Mouse (Mus musculus) liver, adult (tissue): Measurements from ENCODE around the gene Kif9.

ENCODE experiments used
- GATA4 ChIP-seq: IDR thresholded peaks from 2 replicates; pipeline ENCODE4 v1.6.1; 2014; ENCODE audit warnings: mild to moderate bottlenecking, low read length; ENCODE audit not compliant: insufficient replicate concordance

Gene Kif9

GRCm38 (mm10) chr9:110476124-110477091, at the start of gene Kif9, which contains the start of gene Klhl18:
Gene Kif9, plus strand, starts transcription at chr9:110476958.
Gene Klhl18, minus strand, starts transcription at chr9:110476694.
- TF ChIP-seq GATA4: peak; percentile 17; the same call in 1 of the 2 replicates

- no peak for TF ChIP-seq GATA4
Measured at GRCm38 (mm10) chr9:110431241-110431640, 45.5 kb upstream of the Kif9 start.

GRCm38 (mm10) chr9:110433045-110433444, 43.7 kb upstream of the Kif9 start:
- no peak for TF ChIP-seq GATA4

DNA sequence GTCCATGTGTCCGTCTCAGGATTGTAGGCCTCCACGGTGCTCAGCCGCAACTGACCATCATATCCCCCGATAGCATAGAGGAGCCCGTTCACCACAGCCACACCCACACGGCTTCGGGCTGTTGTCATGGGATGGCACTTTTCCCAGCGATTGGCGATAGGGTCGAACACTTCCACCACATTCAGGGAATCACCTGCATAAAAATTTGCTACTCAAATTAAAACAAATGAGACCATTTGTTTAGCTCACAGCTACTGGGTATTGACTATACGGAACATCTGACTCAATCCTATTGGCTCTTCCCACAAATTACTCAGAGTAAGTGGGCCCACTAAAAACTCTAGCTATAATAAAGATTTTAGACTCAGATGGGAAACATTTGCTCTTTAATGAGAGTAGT, 40.7 kb upstream of the Kif9 start:
- TF ChIP-seq GATA4: no peak

DNA sequence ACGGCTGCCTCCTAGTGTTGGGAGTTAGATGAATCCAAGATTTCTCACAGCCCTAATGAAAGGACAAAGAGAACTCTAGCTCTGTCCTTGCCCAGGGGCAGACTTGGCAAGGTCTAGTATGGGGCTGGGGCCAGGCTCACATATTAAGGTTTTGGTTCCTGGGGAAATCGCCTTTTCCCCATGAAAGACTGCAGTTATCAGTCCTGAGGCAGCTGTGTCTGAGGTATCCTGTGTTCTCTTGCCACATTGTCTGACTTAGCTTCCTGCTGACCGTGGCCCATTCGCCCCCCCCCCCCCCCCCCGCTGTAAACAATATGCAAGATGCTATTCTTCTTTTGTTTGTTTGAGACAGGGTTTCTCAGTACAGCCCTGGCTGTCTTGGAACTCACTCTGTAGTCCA, 36.7 kb upstream of the Kif9 start:
- TF ChIP-seq GATA4: no peak

DNA sequence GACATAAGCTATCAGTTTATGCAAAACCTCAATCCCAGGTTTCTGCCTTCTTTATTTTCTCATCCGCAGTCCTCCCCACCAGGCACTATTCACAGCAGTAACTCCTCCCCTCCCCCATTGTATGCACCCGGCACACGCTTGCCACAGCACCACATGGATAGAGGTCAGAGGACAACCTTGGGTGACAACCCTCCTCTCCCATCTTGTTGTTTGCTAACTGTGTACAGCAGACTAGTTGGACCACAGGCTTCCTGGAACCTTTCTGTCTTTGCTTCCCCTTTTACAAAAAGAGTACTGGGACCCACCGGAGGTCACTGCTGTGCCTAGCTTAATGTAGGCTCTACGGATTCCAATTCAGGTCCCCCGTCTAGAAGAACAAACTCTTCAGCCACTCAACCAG, 36.2 kb upstream of the Kif9 start:
- TF ChIP-seq GATA4: no peak

DNA sequence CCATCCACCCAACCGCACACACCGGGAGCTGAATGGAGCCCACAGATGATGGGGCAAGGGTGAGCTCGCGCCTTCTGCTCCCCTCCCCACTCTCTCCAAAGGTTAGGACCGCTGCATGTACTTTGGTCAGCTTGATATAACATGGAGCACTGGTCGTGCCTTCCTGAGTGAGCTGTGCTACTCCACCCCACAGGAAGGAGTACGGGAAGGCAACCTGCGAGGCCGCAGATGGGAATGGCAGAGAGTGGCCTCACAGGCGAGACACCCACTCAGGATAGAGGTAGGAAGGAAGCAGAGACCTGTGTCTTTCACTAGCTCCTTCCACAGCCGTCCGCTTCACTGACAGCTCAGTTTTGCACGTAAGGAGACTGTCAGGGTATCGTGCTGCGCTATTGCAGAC, 28.4 kb upstream of the Kif9 start:
- TF ChIP-seq GATA4: no peak

- peak; percentile 76 for TF ChIP-seq GATA4
Measured at GRCm38 (mm10) chr9:110448857-110449617, 27.7 kb upstream of the Kif9 start.

- no peak for TF ChIP-seq GATA4
Measured at GRCm38 (mm10) chr9:110452523-110452922, 24.2 kb upstream of the Kif9 start.

DNA sequence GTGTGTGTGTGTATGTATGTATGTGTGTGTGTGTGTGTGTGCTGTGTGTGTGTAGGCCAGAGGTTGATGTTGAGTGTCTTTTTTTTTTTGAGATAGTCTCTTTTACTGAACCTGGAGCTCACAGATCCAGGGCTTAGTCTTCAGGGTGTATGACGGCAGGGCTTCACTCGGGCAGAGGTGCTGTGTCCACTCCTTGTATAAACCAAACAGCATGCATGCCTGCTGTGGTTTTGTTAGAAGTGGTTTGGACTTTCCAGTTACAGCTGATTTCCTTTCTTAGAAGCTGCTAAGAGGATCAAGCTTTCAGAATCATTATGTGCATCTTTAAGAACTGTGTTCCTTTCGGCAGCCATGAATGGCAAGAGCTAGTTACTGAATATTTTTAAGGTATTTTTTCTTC, 18.8 kb upstream of the Kif9 start:
- TF ChIP-seq GATA4: no peak

DNA sequence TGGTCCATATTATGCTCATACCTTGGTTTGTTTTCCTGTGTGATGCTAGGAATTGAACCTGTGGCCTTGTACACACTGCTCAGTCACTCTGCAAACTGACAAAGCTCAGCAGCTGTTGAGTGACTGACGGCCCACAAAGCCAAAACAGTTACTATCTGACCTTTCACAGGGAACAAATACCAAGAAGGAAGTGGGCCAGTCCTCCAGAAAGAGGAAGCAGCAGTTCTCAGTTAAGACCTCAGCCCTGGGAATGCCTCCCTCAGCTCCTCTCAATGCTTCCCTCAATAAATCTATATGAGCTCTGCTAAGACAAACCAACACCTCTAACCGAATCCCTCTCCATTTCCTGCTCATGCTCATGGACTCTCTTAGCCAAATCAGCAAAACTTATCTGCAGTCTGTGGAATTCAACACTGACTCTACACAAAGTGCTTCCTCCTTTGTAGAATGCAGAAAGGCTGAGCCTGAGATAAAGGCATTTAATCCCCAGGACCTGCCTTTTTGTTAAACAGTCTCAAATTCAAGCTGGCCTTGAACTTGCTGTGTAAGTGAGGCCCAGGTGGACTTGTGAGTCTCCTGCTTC, 17.5 kb upstream of the Kif9 start:
- 0 out of 2 replicates have a peak, but pooled peaks have one; percentile 14 for TF ChIP-seq GATA4

- no peak for TF ChIP-seq GATA4
Measured at GRCm38 (mm10) chr9:110460884-110461815, 15.6 kb upstream of the Kif9 start.

DNA sequence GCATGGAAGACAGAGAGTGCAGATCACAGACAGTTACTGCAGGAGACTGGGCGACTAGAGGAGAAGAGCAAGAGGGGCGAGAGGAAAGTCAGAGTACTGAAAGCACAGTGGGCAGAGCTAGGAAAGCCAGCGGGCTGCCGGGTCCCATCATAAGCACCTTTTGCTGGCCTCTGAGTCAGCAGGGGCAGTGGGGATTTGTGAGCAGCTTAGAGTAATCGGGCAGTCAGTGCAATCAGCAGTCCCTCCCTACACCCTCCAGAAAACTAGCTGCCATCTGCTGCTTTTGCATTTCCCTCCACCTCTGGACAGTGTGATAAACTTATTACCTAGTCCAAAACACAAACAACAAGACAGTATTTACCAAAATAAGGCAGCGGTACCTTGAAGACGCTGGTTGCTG, 14.4 kb upstream of the Kif9 start:
- TF ChIP-seq GATA4: no peak

DNA sequence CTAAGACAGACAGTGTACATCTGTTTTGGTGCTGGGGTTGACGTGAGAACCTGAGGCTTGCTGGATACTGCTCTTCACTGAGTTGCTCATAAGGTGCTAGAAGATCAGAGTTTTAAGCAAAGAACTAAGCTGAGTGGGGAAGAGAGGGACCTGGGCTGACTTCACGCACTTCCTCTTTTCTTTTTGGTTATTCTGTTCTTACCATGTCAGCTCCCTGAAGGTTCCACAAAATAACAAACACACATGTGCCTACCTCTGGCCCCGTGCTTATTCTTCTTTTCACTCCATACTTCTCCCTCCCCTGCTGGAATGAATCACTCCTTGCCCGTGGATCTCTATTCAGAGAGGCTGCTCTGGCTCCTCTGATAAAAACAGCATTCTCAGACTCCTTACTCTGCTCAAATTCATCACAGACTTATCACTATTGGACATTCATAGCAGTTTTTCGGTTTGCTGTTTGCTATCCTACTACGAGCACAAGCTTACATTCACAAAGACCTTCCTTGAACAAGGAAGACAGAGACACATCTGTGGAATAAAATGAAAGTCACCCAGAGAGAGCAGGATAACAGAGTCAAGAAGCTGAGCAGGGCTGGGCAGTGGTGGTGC, 12.7 kb upstream of the Kif9 start:
- TF ChIP-seq GATA4: no peak
